Mouse (Mus musculus) spleen, adult 2 months (tissue): ENCODE results near the gene Rnf216.

Experiments
- CTCF ChIP-seq: fragments of 200-500 bp; IDR thresholded peaks from 2 replicates; pipeline ENCODE4 v1.5.1; 2011; ENCODE audit warnings: mild to moderate bottlenecking, inconsistent platforms; ENCODE audit not compliant: insufficient read depth, insufficient read length, insufficient replicate concordance; ENCODE audit errors: extremely low read depth
- POLR2A ChIP-seq: fragments of 200-500 bp; IDR thresholded peaks from 2 replicates; pipeline ENCODE4 v1.6.1; 2011; ENCODE audit warnings: low read depth, low read length, inconsistent platforms

DNA sequence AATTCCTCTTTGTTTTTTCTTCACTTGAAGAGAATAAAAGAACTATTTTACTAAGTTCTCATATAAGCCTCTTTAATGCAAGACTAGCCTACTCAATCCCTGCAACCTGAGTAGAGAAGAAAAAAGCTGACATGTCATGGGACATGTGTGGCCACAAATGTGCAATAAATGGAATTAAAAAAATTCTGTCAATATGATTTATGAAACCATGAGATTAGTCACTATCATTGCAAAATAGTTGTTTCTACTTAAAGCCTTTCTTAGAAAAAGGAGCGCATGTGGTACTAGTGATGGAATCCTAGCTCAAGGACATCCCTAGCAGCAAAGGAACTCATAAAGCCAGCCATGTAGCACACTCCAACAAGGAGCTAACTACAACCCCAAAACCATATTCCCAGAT, 33.0 kb downstream of the Rnf216 start:
- no peak for TF ChIP-seq CTCF
- no peak for TF ChIP-seq POLR2A
